Mouse (Mus musculus) spleen, adult 18-20 months (tissue): ENCODE results near the gene Dpy19l3.

Source experiments
- DNase-seq, 2 experiments: peaks; one replicate each; pipeline ENCODE4 v3.0.0; 2022; ENCODE audit warnings: mixed read lengths in 2 of 2

The Dpy19l3 gene

DNA sequence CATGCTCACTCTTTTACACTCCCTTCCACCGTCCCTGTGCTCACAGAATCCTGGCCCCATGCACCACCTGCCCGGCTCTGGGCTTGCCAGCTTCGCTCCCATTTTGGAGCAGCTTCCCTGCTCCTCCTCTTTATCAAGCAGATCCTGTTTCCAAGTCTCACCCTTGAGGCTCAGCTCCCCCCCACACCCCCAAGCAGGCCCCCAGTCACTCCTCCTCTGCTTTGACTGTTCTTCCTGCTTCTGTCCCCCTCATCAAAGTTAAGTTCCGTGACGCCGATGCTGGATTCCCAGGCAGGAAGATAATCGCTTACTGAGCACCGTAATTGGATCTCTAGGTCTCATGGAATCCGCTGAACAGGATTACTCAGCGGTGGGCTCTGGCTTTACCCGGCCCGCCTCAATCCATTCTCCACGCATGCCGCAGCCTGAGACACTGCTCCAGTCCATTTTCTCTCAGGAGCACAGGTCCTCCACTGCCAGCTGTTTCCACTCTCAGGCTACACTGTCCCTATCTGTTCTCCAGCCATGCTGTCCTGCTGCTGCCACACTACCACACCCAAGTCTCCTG is 6.8 kb downstream of the Dpy19l3 start:
- no peak for DNase-seq

DNA sequence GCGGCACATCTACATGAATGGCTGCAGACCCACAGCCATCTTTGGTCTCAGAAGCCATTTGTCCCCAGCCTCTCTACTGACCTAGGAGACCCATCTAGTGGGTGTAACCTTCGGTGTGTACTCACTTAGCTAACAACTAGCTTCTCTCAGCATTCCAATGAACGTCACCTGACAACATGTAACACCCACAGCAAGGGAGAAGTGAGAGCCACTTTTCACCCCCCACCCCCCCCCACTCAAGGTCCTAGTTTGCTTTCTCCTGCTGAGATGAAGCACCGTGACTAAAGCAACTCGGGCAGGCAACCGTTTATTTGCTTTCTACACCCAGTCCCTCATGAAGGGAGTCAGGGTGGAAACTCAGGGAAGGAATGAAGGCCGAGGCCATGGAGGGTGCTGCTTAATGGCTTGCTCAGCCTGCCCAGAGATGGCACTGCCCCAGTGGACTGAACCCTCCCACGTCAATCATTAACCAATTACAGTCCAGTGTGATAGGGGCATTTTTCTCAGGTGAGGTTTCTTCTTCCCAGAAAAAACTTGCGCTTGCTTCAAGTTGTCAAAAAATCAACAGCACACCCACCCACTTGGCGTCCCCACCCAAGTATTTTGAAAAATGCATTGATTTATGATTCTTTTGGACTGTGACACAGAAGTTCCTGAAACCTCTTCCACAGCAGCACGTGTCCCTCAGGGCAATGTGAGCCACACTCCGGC is 7.4 kb downstream of the Dpy19l3 start:
- no peak for DNase-seq

DNA sequence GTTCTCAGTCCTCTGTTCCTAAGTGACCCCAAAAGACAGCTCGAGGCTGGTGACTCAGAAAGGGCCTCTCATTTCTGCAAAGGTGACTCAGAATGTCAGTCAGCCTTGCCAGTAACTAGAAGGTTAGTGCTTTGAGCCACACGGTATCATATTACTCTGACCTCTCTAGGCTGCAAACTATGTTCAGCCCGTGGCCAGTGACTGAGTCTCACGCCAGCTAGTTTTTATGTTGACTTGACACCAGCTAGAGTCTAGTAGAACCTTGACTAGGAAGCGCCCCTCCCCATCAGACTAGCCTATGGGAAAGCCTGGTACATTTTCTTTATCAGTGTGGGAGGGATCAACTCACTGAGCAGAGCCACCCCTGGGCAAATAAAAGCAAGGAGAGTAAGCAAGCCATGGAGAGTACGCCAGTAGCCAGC is 9.0 kb downstream of the Dpy19l3 start:
- no peak for DNase-seq

DNA sequence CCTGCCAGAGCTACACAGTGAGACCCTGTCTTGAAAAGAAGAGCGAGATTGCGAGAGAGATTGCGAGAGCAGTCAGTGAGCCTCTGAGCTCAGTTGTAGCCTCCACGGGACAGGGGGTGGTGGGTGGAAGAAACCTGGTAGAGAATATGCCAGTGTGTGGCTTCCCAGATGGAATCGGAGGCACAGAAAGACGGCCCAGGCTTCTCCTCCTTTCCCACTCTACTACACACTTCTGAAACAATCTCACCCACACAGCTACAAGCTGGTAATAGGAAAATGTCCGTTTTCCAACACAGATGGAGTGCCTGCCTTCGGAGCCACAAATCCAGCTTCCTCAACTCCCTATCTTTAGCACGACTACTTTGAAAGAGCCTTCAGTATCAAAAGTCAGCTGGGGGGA is 9.5 kb downstream of the Dpy19l3 start:
- DNase-seq, result no peak

DNA sequence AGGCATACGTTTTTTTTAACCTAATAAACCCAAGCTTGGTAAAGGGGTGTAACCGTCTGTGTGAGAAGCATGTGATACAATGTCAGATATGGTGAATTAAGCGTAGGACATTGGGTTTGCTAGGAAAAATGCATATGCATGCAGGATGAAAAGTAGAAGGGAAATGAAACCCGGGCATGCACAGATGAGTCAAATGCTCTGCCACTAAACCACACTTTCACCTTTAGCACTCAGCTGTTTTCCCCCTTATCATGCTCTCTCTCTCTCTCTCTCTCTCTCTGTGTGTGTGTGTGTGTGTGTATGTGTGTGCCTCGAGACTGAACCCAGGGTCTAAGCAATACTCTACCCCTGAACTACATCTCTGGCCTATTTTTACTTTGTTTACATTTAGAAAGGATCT is 11.9 kb downstream of the Dpy19l3 start:
- DNase-seq, result no peak

DNA sequence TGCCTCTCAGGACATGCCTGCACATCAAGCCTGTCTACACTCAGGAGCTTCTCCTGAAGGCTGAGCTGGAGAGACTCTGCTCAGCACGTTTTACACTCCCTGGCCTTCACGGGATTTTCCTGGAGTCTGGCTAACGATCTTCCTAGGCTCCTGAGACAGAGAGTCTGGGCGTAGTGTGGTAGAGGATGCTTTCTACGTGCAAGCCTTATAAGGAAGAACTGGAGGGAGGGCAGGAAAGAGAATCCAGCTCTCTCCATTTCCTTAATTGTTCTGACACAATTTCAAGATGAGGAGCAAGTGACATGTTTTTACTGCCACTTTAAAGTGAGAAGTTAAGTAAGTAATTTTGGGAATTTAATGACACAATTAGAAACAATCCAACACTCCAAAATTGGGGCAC is 12.4 kb downstream of the Dpy19l3 start:
- DNase-seq, result no peak

DNA sequence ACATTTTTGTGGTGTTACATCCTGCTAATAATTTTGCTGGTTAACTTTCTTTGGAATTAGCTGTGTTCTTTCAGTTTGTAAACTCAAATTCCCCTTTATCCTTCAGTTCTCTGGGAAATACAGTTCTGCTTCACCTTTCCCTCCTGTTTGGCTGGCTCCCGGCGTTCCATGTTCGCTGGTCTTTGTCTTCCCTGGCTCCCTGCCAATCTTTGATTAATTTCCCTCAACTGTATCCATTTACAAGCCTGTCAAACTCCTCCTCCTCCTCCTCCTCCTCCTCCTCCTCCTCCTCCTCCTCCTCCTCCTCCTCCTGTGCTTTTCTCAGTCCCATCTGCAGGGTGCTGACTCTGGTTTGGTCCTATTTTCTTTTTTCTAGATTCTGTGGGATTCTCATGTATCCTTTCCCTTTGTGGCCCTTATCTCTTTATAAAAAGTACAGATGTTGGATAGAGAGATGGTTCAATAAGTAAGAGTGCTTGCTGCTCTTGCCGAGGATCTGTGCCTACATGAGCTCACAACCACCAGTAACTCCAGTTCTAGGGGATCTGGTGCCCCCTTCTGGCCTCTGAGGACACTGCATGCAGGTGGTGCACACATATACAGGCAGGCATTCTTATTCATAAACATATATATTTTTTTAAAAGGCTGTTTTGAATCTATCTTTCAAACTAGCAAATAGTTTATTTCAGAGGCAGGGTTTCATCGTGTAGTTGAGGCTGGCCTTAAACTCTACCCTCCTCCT is 13.6 kb downstream of the Dpy19l3 start:
- DNase-seq, result peak in 1 of 2 experiments; percentile 42

DNA sequence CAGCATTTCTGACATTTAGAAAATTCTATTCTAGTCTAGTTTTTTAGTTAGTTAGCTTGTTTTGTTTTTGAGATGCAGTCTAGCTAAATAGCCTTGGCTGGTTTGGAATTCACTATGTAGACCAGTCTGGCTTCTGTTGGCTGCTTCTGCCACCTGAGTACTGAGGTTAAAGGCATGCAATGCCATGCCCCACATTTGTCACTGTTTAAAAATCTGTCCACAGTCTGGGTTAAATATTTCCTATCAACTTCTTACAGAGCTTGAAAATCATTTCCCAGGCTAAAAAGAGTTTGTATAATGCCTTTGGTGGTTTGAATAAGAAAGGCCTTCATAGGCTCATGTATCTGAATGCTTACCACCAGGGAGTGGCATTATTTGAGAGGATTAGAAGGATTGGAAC is 15.4 kb downstream of the Dpy19l3 start:
- DNase-seq, result no peak

DNA sequence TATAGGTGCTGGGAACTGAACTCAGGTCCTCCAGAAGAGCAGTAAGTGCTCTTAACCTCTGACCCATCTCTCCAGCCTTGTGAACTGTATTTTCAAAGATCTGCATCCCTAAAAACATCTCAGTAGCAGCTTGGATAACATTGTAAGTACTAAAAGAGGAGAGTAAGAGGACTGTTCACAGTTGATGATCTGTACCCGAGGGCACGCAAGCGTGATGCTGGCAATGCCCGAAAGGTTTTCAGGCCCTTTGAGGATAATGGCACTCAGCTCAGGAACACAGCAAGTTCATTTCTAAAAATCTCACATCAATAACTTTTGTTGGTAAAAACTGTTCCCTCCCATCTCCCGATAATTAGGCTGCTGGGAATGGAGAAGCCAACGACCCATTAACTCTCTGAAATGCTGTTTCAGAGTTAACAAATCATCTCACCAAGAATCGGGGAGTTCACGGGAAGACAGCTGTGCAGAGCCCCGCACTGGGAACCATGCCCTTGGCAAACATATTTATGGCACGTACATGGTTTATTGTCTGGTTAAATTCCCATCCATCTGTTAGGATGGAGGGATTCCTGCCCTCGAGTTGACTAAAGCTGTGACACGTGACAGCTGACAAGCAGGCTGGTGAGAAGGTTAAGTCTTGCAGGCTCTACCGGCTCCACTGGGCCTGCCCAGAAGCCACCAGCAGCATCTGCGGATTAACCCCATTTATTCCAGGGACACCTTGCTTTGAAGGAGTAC is 20.8 kb downstream of the Dpy19l3 start:
- DNase-seq, result no peak

DNA sequence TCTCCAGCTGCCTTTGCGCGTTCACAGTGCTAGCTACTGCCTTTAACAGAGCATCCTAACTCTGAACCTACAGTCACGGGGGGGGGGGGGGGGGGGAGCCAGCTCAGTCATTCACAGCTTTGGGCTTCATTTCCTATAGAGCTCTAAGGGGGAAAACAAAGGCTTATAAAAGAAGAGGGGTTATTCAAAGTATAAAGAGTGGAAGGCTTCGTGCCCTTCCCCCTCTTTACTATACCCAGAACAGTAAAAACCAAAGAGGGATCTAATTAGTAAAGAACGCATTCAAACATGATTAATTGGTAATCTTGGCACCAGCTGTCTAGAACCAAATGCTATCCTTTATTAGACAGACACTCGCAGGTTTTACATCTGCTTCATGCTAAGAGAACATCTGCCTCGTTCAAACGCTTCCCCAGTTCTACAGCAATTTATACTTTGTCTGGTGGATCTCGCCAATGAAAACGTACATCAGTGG is 21.6 kb downstream of the Dpy19l3 start:
- DNase-seq, result no peak

DNA sequence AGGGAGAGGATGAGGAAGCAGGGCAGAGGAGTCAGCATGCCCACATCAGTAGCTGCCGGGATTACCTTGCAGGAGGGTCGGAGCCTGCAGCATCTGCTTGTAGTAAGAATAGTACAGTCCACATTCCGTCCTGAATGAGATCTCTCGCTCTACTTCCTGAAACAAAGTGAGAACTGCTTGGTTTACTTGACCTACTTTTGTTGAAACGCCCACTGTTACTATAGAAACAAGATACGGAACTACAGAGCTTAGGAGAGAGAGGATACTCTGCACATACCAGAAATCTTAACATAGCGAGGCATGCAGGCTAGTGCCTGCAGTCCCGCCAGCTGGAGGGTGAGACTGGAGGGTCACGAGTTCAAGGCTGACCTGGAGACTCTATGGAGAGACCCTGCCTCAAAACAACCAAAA is 24.6 kb downstream of the Dpy19l3 start:
- no peak for DNase-seq

DNA sequence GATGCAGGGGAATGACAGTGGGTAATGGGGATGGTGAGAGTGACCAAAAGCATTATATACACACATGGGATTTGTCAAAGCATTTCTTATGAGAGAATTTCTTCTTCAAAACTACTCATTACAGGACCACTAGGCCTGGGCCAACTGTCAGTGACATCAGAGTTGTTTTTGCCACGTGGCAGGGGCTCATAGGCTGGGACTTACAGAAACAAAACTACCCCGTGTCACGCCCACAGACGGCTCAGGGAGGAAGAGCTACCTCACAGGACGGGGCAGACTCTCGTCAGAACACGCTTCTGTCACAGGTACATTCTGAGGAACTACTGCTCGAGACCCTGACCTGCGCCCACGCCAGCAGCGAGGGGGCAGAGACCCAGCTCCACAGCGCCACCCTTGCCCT is 25.9 kb downstream of the Dpy19l3 start:
- DNase-seq, result no peak

DNA sequence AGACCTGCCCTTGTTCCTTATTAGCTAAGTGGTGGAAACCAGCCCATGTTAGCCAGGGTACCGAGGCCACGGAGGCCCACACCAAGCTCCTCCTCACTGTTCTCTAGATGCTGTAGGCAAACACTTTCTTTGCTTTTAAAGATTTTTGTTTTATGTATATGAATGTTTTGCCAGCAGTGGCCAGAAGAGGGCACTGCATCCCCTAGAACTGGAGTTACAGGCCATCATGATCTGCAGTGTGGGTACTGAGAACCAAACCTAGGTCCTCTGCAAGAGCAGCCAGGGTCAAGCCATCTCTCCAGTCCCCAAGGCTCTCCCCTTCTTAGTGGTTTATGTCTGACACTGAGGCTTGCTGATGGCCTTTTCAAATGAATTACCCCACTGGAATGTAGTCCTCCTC is 31.2 kb downstream of the Dpy19l3 start:
- no peak for DNase-seq

DNA sequence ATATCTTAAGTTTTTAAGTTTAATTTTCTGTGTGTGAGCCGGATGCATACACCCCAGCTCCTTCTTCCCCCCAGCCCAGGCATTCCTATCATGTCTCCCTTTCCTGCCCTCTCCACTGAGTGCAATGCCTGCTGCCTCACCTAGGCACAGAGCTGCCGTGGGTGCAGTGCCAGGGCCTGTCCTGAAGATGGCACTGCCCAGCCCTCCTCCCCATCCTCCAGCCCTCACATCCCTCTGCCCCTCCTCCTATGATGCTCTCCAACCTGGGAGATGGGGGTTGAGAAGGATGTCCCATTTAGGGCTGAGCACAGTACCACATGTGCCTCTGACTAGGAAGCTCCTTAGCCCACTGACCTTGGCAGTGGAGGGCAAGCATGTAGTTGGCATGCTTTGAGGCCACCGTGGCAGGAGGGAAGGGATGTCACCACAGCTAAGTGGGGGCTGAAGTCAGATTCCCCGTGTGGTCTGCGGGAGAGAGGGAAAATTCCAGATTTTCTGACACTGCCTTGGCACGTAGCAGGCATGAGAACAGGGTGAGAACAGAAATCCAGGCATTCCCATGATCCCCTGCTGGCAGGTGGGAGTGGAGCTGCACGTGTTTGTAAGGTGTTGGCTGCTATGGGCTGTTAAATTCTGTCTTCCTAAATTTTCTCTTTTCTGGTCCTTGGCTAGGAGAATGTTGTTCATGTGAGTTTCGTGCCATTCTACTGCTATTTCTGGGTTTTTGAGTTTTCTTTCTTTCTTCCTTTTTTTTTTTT is 35.7 kb downstream of the Dpy19l3 start:
- no peak for DNase-seq

DNA sequence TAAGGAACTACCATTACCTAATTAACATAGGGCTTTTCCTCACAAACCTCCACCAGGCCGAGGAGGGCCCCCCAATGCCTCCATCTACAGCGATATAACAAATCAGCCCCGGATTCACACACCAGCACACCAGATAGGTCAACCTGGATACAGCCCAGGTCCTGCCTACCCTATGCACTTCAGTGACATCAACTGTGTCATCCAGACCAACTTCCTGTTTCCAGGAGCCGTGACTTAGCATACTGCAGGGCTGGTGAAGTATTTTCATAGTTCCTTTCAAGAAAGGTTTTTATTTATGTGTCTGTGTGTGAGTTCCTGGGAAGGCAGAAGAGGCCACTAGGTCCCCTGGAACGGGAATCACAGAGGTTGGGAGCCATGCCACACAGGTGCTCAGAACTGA is 43.9 kb downstream of the Dpy19l3 start:
- no peak for DNase-seq

DNA sequence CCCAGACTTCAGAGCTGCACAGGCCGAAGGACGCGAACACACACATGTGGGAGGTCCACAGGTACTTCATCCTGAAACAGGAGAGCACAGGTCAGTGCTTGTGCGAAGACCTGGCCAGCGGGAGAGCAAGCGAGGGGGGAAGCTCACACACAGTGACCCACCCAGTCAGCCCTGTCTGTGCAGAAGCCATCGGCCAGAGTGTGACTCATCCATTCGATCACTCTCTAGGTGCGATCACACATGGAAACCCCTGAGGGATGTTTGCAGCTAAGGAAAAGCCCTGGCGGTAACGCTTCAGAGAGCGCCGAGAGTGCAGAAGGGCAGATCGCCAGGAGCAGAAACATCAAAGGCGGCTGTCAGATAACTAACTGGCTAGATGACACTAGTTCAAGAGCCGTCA is 46.2 kb downstream of the Dpy19l3 start:
- no peak for DNase-seq

DNA sequence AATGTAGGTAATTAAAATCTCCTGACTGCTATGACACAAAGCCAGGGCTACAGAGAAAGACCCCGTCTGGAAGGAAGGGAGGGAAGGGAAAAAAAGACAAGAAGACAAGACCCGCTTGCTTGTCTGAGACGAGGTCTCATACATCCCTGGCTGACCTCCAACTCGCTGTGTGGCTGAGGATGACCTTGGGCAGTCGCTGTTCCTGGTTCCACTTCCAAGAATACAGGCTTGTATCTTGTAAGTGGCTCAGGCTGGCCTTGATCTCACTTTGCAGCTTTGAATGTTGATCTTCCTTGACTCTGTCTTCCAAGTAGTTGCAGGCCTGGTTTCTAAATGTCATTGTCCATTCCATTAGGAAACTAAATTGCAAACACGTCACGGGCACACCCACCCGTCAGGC is 55.2 kb downstream of the Dpy19l3 start:
- DNase-seq, result no peak

DNA sequence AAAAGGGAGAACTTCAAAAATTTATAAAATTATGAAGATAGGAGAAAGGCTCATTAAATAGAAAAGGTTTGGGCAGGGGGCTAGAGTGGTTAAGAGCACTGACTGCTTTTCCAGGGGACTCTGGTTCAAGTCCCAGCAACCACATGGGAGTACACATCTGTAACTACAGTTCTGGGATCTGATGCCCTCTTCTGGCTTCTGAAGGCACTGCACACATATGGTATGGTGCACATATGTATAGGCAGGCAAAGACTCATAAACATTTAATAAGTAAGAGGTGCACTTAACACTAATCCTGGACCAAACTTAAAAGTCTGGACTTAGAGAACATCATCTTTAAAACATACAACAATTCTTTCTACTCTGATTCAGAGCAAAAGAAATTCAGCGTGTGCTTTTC is 56.2 kb downstream of the Dpy19l3 start:
- no peak for DNase-seq

DNA sequence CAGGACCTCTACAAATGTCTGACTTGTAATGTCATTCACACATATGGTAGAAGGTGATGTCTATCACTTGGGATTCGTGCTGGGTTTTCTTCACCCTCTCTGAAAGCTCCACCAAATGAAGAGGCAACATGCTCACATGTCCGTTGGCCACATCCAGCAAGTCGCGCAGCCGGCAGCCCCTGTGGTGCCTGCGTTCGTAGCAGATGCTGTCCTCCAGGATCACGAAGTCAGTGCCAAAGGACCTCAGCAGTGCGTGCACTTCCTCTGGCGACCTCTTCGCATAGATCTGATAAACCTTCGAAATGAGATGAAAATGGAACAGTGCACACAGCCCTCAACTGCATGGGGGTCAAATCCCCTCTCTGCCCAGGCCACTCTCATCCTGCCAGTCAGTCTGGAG is 61.6 kb downstream of the Dpy19l3 start:
- no peak for DNase-seq

DNA sequence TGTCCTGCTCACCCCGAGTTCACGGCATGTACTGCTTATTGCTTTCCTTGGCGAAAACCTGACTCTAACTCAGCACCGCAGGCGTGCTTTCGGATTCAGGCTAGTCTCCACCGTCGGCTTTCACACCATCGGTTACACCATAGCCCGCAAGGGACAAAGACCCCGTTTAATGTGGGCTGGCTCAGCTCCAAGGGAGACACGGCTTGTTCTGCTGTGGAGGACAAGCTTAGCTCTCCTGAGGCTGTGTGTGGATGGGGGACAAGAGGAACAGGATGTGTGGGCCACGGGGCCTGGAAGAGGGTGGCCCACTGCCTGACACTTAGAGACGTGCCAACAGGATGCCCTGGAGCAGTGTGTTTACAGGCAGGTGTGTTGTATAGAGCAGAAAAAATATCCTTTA is 62.1 kb downstream of the Dpy19l3 start:
- DNase-seq, result no peak

DNA sequence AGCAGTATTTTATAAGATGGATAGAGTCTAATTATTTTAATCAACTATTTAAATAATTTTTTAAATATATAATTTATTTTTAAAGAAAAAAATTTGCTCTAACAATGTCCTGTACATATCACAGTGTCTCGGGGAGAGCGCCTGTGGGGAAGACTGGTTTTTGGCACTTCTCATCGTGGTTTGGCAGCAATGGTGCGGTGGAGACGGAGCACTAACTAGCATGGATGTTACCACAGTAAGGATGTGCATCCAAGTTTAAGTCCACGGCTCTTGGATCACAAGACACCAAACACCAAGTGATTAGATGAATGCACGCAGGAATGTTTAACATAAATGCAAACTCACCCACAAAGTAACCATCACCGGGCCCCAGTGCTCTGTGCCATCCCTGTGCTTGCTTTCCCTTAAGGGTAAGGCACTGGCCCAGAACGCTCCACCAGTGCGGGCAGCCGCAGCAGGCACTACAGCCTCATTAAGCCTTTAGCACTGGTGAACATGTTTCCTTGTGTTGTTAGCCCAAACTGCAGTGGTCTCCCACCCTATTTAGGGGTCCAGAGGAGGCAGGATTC is 65.4 kb downstream of the Dpy19l3 start:
- DNase-seq, result no peak

DNA sequence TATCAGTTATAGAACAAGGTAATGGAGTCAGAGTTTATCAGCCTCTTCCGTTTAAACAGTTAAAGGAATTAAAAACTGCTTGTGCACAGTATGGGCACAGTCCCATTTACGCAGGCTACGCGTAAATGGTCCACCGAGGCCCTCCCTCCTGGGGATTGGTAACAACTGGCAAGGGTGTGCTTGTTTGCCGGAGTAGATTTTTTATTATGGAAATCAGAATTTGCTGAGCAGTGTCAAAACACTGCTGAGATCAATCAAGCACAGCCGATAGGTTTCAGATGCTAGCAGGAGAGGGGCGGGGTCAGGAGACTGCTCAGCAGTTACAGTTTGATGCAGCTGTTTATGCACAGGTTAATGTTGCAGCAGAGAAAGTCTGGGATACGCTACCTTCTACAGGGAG is 66.0 kb downstream of the Dpy19l3 start:
- DNase-seq, result no peak
